Mouse (Mus musculus) heart, adult 2 months (tissue): ENCODE results near the gene Igfbp5.

Source experiments
- CTCF ChIP-seq: fragments of 200-600 bp; IDR thresholded peaks from 2 replicates; pipeline ENCODE4 v1.8.1; 2022; ENCODE audit warnings: antibody characterized with exemption, mild to moderate bottlenecking, moderate library complexity
- POLR2A ChIP-seq: fragments of 200-500 bp; IDR thresholded peaks from 2 replicates; pipeline ENCODE4 v1.6.1; 2011; ENCODE audit warnings: mild to moderate bottlenecking, low read depth, low read length, control low read depth; ENCODE audit not compliant: insufficient read depth

- TF ChIP-seq POLR2A (no peak), CTCF (no peak)
These were observed 47.0 kb downstream of the Igfbp5 start for GRCm38 (mm10) chr1:72827411-72828315.
